Mouse (Mus musculus) liver, embryonic 11.5 days (tissue): ENCODE results near the gene Cdh18. TPM values are rescaled to one million over a fixed set of nuclear protein-coding genes. Genes with fewer than 3 reads are reported as not detected.
"Not testable (repeated sequence)": the region's sequence is repeated elsewhere in the genome, so short reads cannot be mapped to it uniquely, and the experiment has no call there.

Experiments
- ATAC-seq: fragments of 200-750 bp; cut with Nextera tagmentation; replicated peaks from 2 replicates; pipeline ENCODE4 v1.8.0; 2017; ENCODE audit warnings: moderate number of reproducible peaks, mild to moderate bottlenecking, moderate TSS enrichment, moderate library complexity; ENCODE audit not compliant: low FRiP score
- DNase-seq: peaks from one replicate; pipeline ENCODE4 v3.0.0-alpha.2; 2017; ENCODE audit warnings: low spot score
- H3K27ac ChIP-seq: fragments of 300-500 bp; sonication (generic); 2 replicates; pipeline ENCODE4 v1.5.1; 2014; ENCODE audit warnings: mild to moderate bottlenecking, low read depth, low read length, control low read depth
- H3K27me3 ChIP-seq: fragments of 300-500 bp; sonication (generic); replicated peaks from 2 replicates; pipeline ENCODE4 v1.6.1; 2014; ENCODE audit warnings: low read length, mixed read lengths; ENCODE audit not compliant: control insufficient read depth, insufficient read depth
- H3K36me3 ChIP-seq: fragments of 300-500 bp; sonication (generic); 2 replicates; pipeline ENCODE4 v1.6.1; 2014; ENCODE audit warnings: mild to moderate bottlenecking, low read length, moderate library complexity, mixed read lengths; ENCODE audit not compliant: control insufficient read depth, insufficient read depth
- H3K4me1 ChIP-seq: fragments of 300-500 bp; sonication (generic); replicated peaks from 2 replicates; pipeline ENCODE4 v1.6.1; 2014; ENCODE audit warnings: low read length, mixed read lengths; ENCODE audit not compliant: control insufficient read depth, insufficient read depth
- H3K4me2 ChIP-seq: fragments of 300-500 bp; sonication (generic); 2 replicates; pipeline ENCODE4 v1.6.1; 2014; ENCODE audit warnings: mild to moderate bottlenecking, control low read depth, moderate library complexity
- H3K4me3 ChIP-seq: fragments of 300-500 bp; sonication (generic); 2 replicates; pipeline ENCODE4 v1.5.1; 2014; ENCODE audit warnings: low read depth, low read length, control low read depth
- H3K9ac ChIP-seq: fragments of 300-500 bp; sonication (generic); 2 replicates; pipeline ENCODE4 v1.6.1; 2014; ENCODE audit warnings: low read depth, low read length, control low read depth
- H3K9me3 ChIP-seq: fragments of 300-500 bp; sonication (generic); 2 replicates; pipeline ENCODE4 v1.6.1; 2016; ENCODE audit warnings: low read length, inconsistent platforms, mixed read lengths; ENCODE audit not compliant: control insufficient read depth
- WGBS: fragments of 180-500 bp; shearing (Covaris S2); extraction: QIAGEN DNeasy Blood & Tissue Kit; methylation state at CpG from one replicate; pipeline ENCODE4 v1.1.7; 2014; 5-methylcytosine and 5-hydroxymethylcytosine counted together
- polyA plus RNA-seq: library from polyadenylated mRNA; unstranded; fragments of >200 nt; fragmentation: Nextera tagmentation; extraction: Ambion mirVana; gene quantifications from 2 replicates; pipeline ENCODE4 v1.2.1, GENCODE M21; 2014

Gene Cdh18
- polyA plus RNA-seq, 1 experiment from 2014 or later, result 0.14 TPM

- H3K27me3 ChIP-seq, result no peaks in the 10 kb centered on the region
- no peak for DNase-seq
- H3K9ac ChIP-seq, result no peak overlapping the region
- H3K4me2 ChIP-seq, result no peak overlapping the region
- no peaks in the 10 kb centered on the region for H3K9me3 ChIP-seq
- ATAC-seq, result no peak
- H3K27ac ChIP-seq, result no peak overlapping the region
- H3K4me1 ChIP-seq, result no peaks in the 10 kb centered on the region
- H3K4me3 ChIP-seq, result no peak overlapping the region
- no peaks in the 10 kb centered on the region for H3K36me3 ChIP-seq
Measured at GRCm38 (mm10) chr15:22733039-22733438, 184.2 kb downstream of the Cdh18 start.

- H3K27me3 ChIP-seq, result no peaks in the 10 kb centered on the region
- ATAC-seq, result no peak
- no peak overlapping the region for H3K4me3 ChIP-seq
- WGBS, result 67% methylated on average over 3 of the region's 3 CpGs
- H3K36me3 ChIP-seq, result no peaks in the 10 kb centered on the region
- DNase-seq, result no peak
- H3K9ac ChIP-seq, result no peak overlapping the region
- H3K4me1 ChIP-seq, result no peaks in the 10 kb centered on the region
- no peaks in the 10 kb centered on the region for H3K9me3 ChIP-seq
- no peak overlapping the region for H3K27ac ChIP-seq
- H3K4me2 ChIP-seq, result no peak overlapping the region
Measured at GRCm38 (mm10) chr15:22736165-22736564, 187.3 kb downstream of the Cdh18 start.

- not testable (repeated sequence) for H3K4me2 ChIP-seq, H3K4me1 ChIP-seq, H3K9ac ChIP-seq, H3K27me3 ChIP-seq, ATAC-seq, H3K4me3 ChIP-seq, H3K27ac ChIP-seq, DNase-seq, H3K9me3 ChIP-seq, H3K36me3 ChIP-seq
Measured at GRCm38 (mm10) chr15:22761257-22761656, 212.4 kb downstream of the Cdh18 start.

- not testable (repeated sequence) for H3K4me3 ChIP-seq, H3K27me3 ChIP-seq, ATAC-seq, H3K9ac ChIP-seq, H3K36me3 ChIP-seq, H3K27ac ChIP-seq, H3K9me3 ChIP-seq, DNase-seq, H3K4me1 ChIP-seq, H3K4me2 ChIP-seq
- WGBS, result 75% methylated on average over 3 of the region's 3 CpGs
Measured at GRCm38 (mm10) chr15:22766591-22766990, 217.8 kb downstream of the Cdh18 start.

GRCm38 (mm10) chr15:22776346-22776745 lies 227.5 kb downstream of the Cdh18 start:
- Histone ChIP-seq H3K9ac (no peak overlapping the region), H3K4me1 (no peaks in the 10 kb centered on the region), H3K4me3 (no peak overlapping the region), H3K4me2 (no peak overlapping the region), H3K27ac (no peak overlapping the region), H3K36me3 (no peaks in the 10 kb centered on the region), H3K9me3 (no peaks in the 10 kb centered on the region), H3K27me3 (no peaks in the 10 kb centered on the region)
- 78% methylated on average over 4 of the region's 4 CpGs for WGBS
- DNase-seq, result no peak
- ATAC-seq, result no peak

GRCm38 (mm10) chr15:22789696-22790095 lies 240.9 kb downstream of the Cdh18 start:
- H3K4me2 ChIP-seq, result no peak overlapping the region
- no peaks in the 10 kb centered on the region for H3K4me1 ChIP-seq
- 82% methylated on average over 6 of the region's 6 CpGs for WGBS
- H3K27me3 ChIP-seq, result no peaks in the 10 kb centered on the region
- H3K36me3 ChIP-seq, result no peaks in the 10 kb centered on the region
- DNase-seq (no peak), ATAC-seq (no peak)
- no peaks in the 10 kb centered on the region for H3K9me3 ChIP-seq
- no peak overlapping the region for H3K27ac ChIP-seq
- H3K9ac ChIP-seq, result no peak overlapping the region
- H3K4me3 ChIP-seq, result no peak overlapping the region

- WGBS, result 79% methylated on average over 3 of the region's 3 CpGs
- Histone ChIP-seq H3K27me3 (no peaks in the 10 kb centered on the region), H3K27ac (no peak overlapping the region), H3K4me2 (no peak overlapping the region), H3K9me3 (no peaks in the 10 kb centered on the region), H3K4me3 (no peak overlapping the region), H3K36me3 (no peaks in the 10 kb centered on the region), H3K9ac (no peak overlapping the region), H3K4me1 (no peaks in the 10 kb centered on the region)
- ATAC-seq, result no peak
- DNase-seq, result no peak
Measured at GRCm38 (mm10) chr15:22791791-22792190, 243.0 kb downstream of the Cdh18 start.

- Histone ChIP-seq H3K36me3 (no peaks in the 10 kb centered on the region), H3K9me3 (no peaks in the 10 kb centered on the region), H3K9ac (no peak overlapping the region), H3K27me3 (no peaks in the 10 kb centered on the region), H3K4me2 (no peak overlapping the region), H3K27ac (no peak overlapping the region), H3K4me1 (no peaks in the 10 kb centered on the region), H3K4me3 (no peak overlapping the region)
- DNase-seq, result no peak
- ATAC-seq, result no peak
Measured at GRCm38 (mm10) chr15:22833127-22833526, 284.3 kb downstream of the Cdh18 start.

GRCm38 (mm10) chr15:22837173-22837572 lies 288.4 kb downstream of the Cdh18 start:
- no peaks in the 10 kb centered on the region for H3K9me3 ChIP-seq
- DNase-seq (no peak), ATAC-seq (no peak)
- H3K9ac ChIP-seq, result no peak overlapping the region
- no peaks in the 10 kb centered on the region for H3K27me3 ChIP-seq
- no peak overlapping the region for H3K27ac ChIP-seq
- 72% methylated on average over 1 of the region's 1 CpGs for WGBS
- no peak overlapping the region for H3K4me3 ChIP-seq
- H3K4me2 ChIP-seq, result no peak overlapping the region
- H3K4me1 ChIP-seq, result no peaks in the 10 kb centered on the region
- H3K36me3 ChIP-seq, result no peaks in the 10 kb centered on the region
